Mouse (Mus musculus): ENCODE measurements at regions not wholly inside any gene's neighbourhood (a gene's known extent, or its start where the extent isn't known, plus 50 kb on each side); places are given as distances from the start of the nearest gene placed in this dataset.

DNA sequence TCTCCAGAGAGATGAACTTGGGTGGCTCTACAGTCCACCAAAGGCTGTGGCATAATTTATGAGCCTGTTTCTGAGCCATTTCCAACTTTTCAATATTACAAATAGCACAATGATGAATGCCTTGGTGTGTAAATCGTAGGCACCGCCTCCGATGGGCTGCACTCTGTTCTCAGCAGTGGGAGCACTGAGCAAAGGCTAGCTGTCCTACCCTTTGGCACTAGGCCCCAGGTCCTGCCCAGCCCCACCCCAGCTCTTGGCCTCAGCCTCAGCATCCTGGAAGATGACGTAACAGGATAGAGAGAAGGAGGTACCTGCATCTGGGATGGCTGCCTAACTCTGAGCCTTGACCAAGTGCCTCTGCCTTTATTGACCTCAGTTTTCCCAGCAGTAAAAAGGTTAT is 73.4 kb upstream of the Shb start:
- TF ChIP-seq POLR2A (IDR thresholded peaks at IDR 0.05; ENCODE audit: borderline replicate concordance, extremely low read depth, insufficient read depth, insufficient read length, poor library complexity, severe bottlenecking): no peak
- TF ChIP-seq CTCF (IDR thresholded peaks at IDR 0.05; ENCODE audit: borderline replicate concordance, extremely low read depth, insufficient read depth, insufficient read length): no peak
- DNase-seq (ENCODE audit: low read depth): no peak

DNA sequence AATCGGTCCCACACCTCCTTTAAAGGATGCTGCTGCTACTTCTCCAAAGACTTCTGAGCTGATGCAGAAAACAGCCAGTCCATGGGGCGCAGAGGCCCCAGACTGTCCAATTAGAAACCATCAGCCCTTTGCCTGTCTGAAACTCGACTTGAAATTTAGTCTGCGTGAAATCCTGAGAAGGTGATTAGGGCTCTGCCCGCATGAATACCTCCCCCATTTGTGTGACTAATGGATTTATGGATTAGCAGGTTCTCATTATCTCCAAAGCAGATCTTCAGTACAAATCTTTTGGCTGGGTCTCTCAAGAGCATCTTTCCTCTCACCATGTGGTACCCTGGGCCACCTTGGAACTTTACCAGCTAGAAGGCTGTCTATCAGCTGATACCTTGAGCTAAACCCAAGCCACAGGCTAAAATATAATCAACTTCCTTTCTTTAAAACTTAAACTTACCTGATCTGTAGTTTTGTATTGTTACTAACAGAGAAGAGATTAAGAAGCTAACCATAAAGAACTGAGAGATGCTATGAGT is 72.1 kb upstream of the Shb start:
- TF ChIP-seq POLR2A (IDR thresholded peaks at IDR 0.05; ENCODE audit: borderline replicate concordance, extremely low read depth, insufficient read depth, insufficient read length, poor library complexity, severe bottlenecking) (no peak), CTCF (IDR thresholded peaks at IDR 0.05; ENCODE audit: borderline replicate concordance, extremely low read depth, insufficient read depth, insufficient read length) (no peak)

DNA sequence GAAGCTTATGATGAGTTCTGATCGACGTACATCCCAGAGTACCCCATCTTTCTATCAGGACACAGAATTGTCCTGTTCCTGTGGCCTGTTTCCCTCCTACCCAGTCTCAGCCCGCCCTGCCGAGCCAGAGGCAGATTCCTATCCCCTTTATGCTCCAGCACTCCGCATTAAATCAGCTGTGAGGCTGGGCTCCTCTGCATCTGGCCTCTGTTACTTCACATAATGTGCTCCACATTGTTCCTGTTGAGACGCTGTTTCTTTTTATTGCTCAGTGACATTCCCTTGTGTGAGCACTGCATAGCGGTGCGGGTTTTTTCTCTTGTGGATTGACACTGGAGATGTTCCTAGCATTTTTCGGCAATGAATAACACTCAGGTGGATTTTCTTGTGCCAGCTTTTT is 68.2 kb upstream of the Shb start:
- TF ChIP-seq CTCF (IDR thresholded peaks at IDR 0.05; ENCODE audit: borderline replicate concordance, extremely low read depth, insufficient read depth, insufficient read length): no peak
- TF ChIP-seq POLR2A (IDR thresholded peaks at IDR 0.05; ENCODE audit: borderline replicate concordance, extremely low read depth, insufficient read depth, insufficient read length, poor library complexity, severe bottlenecking): no peak
- no peak for DNase-seq (ENCODE audit: low read depth)

More for the DNA sequence above, 72.1 kb upstream of the Shb start:
- no peak for DNase-seq (ENCODE audit: low read depth)

DNA sequence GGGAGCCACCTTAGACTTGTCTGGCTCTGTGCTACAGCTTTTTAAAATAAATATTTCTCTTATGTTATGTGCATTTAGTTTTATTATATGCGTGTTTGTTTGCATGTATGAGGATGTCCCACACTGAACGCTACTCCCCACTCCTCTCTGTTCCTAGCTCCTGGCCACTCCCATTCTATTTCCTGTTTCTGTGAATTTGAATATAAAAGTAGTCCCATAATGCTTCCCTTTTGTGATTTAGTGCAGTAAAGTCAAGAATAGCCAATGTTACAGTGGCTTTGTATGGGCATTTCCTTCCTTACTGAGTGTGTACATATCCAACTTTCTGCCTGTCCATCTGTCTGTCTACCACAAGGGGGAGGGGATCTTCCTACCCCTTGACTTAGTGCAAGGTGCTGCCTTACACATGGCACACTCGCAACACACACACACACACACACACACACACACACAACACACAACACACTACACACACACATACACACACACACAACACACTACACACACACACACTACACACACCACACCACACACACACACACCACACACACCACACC is 61.2 kb upstream of the Shb start:
- TF ChIP-seq CTCF (IDR thresholded peaks at IDR 0.05; ENCODE audit: borderline replicate concordance, extremely low read depth, insufficient read depth, insufficient read length) (0 out of 2 replicates have a peak, but pooled peaks have one; percentile 2), POLR2A (IDR thresholded peaks at IDR 0.05; ENCODE audit: borderline replicate concordance, extremely low read depth, insufficient read depth, insufficient read length, poor library complexity, severe bottlenecking) (no peak)
- no peak for DNase-seq (ENCODE audit: low read depth)

DNA sequence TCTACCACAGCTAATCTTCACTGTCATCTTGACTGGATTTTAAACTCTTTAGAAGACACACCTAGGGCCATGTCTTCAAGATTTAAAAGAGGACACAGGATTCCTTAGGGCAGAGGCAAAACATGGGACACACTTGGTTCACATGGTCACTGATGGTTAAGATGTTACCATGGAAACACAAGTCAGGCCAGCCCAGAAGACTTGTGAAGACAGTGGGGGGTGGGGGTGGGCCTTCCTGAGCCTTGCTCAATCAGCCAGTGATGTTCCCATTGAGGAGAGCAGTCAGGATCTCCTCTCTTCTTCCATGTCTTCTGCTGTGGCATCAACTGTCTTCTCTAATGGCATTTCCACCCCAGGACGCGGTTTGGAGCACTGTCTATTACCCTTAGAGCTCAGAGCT is 60.5 kb upstream of the Shb start:
- no peak for TF ChIP-seq POLR2A (IDR thresholded peaks at IDR 0.05; ENCODE audit: borderline replicate concordance, extremely low read depth, insufficient read depth, insufficient read length, poor library complexity, severe bottlenecking)
- TF ChIP-seq CTCF (IDR thresholded peaks at IDR 0.05; ENCODE audit: borderline replicate concordance, extremely low read depth, insufficient read depth, insufficient read length): no peak
- no peak for DNase-seq (ENCODE audit: low read depth)

DNA sequence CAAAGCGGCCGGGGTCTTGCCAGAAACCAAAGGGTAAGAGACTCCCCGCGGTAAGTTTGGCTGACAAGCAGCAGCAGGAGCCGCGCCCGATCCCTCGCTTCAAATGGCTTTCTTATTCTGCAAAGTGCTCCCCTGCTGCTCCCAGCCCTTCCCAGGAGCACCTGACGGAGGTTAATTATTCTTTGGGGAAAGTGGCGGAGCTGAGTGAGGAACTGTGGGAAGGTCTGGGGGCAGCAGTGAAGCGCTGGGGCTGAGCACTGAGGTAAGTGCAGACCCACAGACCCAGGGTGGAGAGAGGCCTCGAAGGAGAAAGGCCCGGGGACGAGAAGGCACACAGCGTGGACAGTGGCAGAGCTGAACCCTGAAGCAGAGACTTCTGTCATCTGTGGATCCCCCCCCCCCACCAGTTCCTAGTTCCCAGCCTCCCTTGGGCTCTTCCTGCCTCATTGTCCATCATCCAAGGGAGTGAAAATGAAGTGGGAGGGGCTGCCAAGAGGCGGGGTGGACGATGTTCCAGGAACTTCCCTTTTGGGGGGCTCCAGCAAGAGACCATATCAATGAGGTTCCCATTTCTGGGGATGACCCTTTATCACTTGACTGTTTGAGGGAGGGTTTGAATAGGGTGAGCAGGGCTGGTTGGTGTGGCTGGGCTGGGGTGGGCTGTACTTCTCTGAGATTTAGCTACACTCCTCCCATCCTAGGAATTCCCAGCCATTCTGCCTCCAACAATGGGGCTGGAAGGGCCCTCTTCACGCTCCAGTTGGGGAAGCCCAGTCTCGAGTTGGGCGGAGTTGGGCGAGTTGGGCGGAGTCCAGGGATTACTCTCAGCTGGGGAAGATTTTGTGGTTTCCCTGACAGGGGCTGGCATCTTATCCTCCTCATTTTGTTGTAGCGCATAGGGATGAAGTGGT is 59.4 kb upstream of the Shb start:
- TF ChIP-seq CTCF (IDR thresholded peaks at IDR 0.05; ENCODE audit: borderline replicate concordance, extremely low read depth, insufficient read depth, insufficient read length) (no peak), POLR2A (IDR thresholded peaks at IDR 0.05; ENCODE audit: borderline replicate concordance, extremely low read depth, insufficient read depth, insufficient read length, poor library complexity, severe bottlenecking) (no peak)
- DNase-seq (ENCODE audit: low read depth): peak; percentile 61

DNA sequence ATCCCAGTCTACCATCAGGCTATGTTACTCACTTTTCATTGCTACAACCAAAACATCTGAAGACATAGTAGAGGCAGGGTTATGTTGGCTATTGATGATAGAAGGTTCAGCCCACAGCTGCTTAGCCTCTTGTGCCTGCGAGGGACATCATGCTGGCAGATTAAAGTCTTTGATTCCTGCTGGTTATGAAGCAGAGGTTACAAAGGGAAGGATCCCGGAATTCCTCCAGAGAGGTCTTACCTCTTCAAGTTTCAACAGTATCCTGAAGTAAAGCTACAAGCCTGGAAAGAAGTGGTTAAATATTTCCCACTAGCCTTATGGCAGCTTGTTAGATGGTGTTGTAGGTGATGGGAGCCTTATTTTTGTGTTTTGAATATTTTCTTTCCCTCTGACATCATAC is 58.6 kb upstream of the Shb start:
- peak; percentile 25 for DNase-seq (ENCODE audit: low read depth)
- no peak for TF ChIP-seq POLR2A (IDR thresholded peaks at IDR 0.05; ENCODE audit: borderline replicate concordance, extremely low read depth, insufficient read depth, insufficient read length, poor library complexity, severe bottlenecking)
- no peak for TF ChIP-seq CTCF (IDR thresholded peaks at IDR 0.05; ENCODE audit: borderline replicate concordance, extremely low read depth, insufficient read depth, insufficient read length)

DNA sequence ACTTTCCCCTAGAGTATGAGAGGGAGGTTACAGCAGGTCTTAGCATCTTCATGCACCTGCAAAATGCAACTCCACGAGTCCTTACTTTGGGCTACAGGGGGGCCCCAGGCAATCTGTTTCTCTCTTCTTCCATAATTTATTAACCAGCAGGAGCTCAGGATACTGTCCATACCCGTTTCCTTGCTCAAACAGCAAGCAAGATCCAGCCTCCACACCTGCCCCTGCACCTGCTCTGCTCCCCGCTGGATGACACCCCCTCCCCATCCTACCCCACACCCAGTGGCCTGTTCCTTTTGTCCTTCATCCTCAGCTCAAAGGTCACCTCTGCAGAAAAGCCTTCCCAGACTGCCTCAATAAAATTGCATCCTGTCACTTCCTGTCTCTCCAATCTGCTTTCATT is 56.1 kb upstream of the Shb start:
- no peak for DNase-seq (ENCODE audit: low read depth)
- TF ChIP-seq POLR2A (IDR thresholded peaks at IDR 0.05; ENCODE audit: borderline replicate concordance, extremely low read depth, insufficient read depth, insufficient read length, poor library complexity, severe bottlenecking) (no peak), CTCF (IDR thresholded peaks at IDR 0.05; ENCODE audit: borderline replicate concordance, extremely low read depth, insufficient read depth, insufficient read length) (no peak)

DNA sequence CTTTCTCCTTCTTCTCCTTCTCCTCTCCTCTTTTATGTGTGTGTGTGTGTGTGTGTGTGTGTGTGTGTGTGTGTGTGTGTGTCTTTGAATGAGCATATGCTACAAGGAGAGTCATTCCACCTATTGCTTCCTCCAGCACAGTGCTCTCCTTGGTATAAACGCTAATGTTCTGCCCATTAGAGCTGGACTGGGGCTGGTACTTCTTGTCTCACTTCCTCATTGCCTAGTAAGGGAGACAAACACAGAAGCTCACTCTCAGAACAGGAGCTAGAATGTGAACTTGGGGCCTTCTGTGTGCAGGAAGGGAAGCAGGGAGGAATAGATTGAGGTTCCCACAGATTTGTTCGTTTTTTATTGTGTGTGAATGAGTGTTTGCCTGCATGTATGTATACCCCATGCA is 54.9 kb upstream of the Shb start:
- TF ChIP-seq POLR2A (IDR thresholded peaks at IDR 0.05; ENCODE audit: borderline replicate concordance, extremely low read depth, insufficient read depth, insufficient read length, poor library complexity, severe bottlenecking): no peak
- TF ChIP-seq CTCF (IDR thresholded peaks at IDR 0.05; ENCODE audit: borderline replicate concordance, extremely low read depth, insufficient read depth, insufficient read length): no peak
- DNase-seq (ENCODE audit: low read depth): no peak

DNA sequence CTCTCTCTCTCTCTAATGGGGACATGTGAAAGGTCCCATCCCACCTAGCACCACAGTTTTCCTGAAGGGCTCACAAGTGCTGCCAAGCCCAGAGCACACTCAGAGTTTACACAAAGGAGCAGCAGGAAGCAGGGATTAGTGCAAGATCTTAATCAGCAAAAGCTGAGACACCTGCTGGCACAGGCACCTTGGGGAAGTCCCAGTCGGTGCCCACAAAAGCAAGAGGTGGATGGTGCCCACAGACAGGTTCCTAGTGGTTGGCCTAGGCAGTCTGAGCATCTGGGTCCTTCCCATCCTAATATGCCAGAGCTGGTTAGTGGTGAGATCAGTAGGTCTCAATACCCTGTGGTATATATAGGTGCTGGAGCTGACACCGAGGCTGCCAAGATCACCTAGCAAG is 54.0 kb upstream of the Shb start:
- no peak for DNase-seq (ENCODE audit: low read depth)
- TF ChIP-seq CTCF (IDR thresholded peaks at IDR 0.05; ENCODE audit: borderline replicate concordance, extremely low read depth, insufficient read depth, insufficient read length) (no peak), POLR2A (IDR thresholded peaks at IDR 0.05; ENCODE audit: borderline replicate concordance, extremely low read depth, insufficient read depth, insufficient read length, poor library complexity, severe bottlenecking) (no peak)

DNA sequence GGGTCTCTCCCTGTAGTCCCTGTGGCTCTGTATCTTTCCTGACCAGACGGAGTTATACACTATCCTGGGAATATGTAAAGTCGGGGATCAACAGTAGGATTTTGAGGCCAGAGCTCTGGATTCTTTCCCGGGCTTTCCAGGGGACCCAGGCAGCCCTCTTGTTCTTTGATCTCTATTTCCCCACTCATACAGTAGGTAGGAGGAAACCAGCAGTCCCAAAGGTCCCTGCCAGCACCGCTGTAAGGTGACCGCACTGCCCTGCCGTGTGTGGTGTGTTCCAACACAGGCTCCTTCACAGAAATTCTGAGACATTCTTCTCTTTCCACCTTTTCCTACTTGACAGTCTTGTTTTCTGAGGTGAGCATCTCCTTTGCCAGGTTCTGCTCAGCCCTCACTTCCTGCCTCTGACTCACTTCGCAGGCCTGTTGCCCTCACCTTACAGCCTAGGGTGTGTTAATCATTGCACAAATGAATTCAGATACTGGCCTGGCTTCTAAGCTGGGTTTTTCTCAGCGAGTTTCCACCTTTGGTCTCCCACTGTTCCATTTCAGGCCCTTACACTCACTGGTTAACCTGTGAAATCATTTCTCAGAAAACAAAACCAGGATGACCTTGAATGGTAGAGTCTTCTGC is 53.0 kb upstream of the Shb start:
- DNase-seq (ENCODE audit: low read depth): no peak

More for the DNA sequence above, 53.0 kb upstream of the Shb start:
- TF ChIP-seq POLR2A (IDR thresholded peaks at IDR 0.05; ENCODE audit: borderline replicate concordance, extremely low read depth, insufficient read depth, insufficient read length, poor library complexity, severe bottlenecking) (no peak), CTCF (IDR thresholded peaks at IDR 0.05; ENCODE audit: borderline replicate concordance, extremely low read depth, insufficient read depth, insufficient read length) (no peak)

Data from brain, embryonic 14.5 days (tissue).